Mouse (Mus musculus) macrophage (primary cell): Measurements from ENCODE around the gene Jazf1. TPM values are rescaled to one million over a fixed set of nuclear protein-coding genes. Genes with fewer than 3 reads are reported as not detected.

Experiments
- H3K27ac ChIP-seq: fragments of 350-480 bp; formaldehyde crosslinking; 2 replicates; pipeline ENCODE4 v1.9.0; 2021
- H3K36me3 ChIP-seq: fragments of 350-480 bp; formaldehyde crosslinking; 2 replicates; pipeline ENCODE4 v1.9.0; 2021; ENCODE audit errors: inconsistent target
- H3K4me3 ChIP-seq: fragments of 350-480 bp; formaldehyde crosslinking; 2 replicates; pipeline ENCODE4 v1.9.0; 2021; ENCODE audit errors: inconsistent target
- H3K79me2 ChIP-seq: fragments of 350-480 bp; formaldehyde crosslinking; 2 replicates; pipeline ENCODE4 v1.9.0; 2021; ENCODE audit errors: inconsistent target
- WGBS: methylation state at CpG from one replicate; pipeline ENCODE4 v1.1.7; 2026; ENCODE audit warnings: inconsistent platforms; ENCODE audit not compliant: missing documents; 5-methylcytosine and 5-hydroxymethylcytosine counted together
- polyA plus RNA-seq: library from polyadenylated mRNA; stranded (reverse); fragments of 250-400 nt; gene quantifications from 3 replicates; pipeline ENCODE4 v1.2.4, GENCODE M21; 2018; ENCODE audit warnings: inconsistent platforms
- total RNA-seq, 78 experiments: library from RNA; depleted of rRNA; stranded (reverse); fragments of 250-400 nt; gene quantifications; 1 replicate in 9 of 78; 2 replicates in 24 of 78; 3 replicates in 43 of 78; 4 replicates in 2 of 78; pipeline ENCODE4 v1.2.4; 2018; ENCODE audit warnings: inconsistent platforms in 56 of 78

Gene Jazf1
- total RNA-seq (2018; cell fraction: chromatin; rRNA removed), result 1 to 10 TPM in 1 of 26 experiments, under 1 TPM in 16, not detected in 9; 0.33 to 1.1 (median 0.49) TPM
- total RNA-seq (2018; cell fraction: cytosol; rRNA removed), result 1 to 10 TPM; 1.3 to 2.9 (median 1.8) TPM
- 1 to 10 TPM in 9 of 26 experiments, under 1 TPM in 17; 0.24 to 1.6 (median 0.80) TPM for total RNA-seq (2018; cell fraction: nucleus; rRNA removed)
- 0.96 to 2.7 TPM (median 1.0 TPM) in 3 replicates for polyA plus RNA-seq

DNA sequence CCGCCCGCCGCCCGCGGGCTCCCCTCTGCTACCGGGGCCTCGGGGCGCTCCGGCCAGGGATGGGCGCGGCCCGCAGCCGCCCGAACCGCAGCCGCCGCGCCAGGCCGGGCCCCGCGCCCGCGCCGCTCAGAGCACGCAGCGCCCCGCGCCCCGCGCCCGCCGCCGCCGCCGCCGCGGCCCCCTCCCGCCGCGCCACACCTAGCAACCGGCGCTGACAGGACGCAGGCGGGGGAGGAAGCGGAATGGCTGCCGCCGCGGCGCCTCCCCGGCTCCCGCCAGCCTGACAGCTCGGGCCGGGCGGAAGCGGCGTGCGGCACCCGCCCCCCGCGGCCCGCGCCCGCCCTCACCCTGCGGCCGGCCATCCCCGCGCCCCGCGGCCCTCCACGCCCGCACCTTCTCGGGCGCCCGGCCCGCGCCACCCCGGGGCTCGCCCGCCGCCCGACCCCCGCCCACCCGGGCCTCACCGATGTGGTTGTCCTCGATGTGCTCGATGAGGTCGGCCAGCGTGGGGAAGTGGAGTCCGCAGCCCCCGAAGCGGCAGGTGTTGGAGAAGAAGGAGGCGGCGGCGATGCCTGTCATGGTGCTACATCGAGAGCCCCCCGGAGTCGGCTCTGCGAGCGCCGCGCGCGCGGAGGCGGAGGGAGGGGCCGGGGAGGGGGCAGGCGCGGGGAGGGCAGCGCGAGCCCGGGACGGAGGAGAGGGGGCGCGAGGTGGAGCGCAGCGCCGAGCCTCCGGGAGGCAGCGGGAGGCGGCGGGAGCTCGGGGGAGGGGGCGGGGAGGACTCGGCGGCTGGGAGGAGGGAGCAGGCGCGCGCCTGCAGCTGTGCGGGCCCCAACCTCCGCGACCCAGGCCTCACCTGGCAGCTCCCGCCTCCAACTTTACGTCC, at the start of gene Jazf1:
Gene Jazf1 (minus strand): TSS at position 643 of the 886 bp plus-strand sequence.
- under 1% methylated on average over 41 of the region's 133 CpGs for WGBS
- H3K79me2 ChIP-seq, result no peaks in the 10 kb centered on the region
- H3K4me3 ChIP-seq, result peak within 1 kb of the TSS; percentile 20; the same call in 1 of the 2 replicates
- no peaks in the 10 kb centered on the region for H3K36me3 ChIP-seq
- no peak within 1 kb of the TSS for H3K27ac ChIP-seq

DNA sequence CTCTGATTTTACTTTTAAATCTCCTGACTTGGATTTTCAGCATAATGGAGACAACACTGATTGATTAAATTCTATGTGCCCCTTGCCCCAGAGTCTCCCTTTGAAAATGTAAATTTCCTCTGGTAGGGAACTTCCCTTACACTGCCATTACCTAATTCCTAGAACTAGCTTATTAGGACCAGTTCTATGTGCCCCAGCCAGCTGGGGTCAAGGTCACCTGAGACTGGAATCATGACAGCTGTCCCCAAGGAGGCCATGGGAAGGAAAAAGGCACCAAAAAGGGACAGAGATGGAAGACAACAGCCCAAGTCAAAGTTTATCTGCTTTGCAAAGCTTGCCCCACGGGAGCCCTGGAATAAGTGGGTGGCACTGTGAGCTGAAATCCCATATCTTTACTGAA, 49.4 kb upstream of the Jazf1 start:
- Histone ChIP-seq H3K27ac (no peak overlapping the region), H3K36me3 (no peaks in the 10 kb centered on the region), H3K4me3 (no peak overlapping the region), H3K79me2 (no peaks in the 10 kb centered on the region)
- WGBS, result 93% methylated on average over 1 of the region's 1 CpGs

DNA sequence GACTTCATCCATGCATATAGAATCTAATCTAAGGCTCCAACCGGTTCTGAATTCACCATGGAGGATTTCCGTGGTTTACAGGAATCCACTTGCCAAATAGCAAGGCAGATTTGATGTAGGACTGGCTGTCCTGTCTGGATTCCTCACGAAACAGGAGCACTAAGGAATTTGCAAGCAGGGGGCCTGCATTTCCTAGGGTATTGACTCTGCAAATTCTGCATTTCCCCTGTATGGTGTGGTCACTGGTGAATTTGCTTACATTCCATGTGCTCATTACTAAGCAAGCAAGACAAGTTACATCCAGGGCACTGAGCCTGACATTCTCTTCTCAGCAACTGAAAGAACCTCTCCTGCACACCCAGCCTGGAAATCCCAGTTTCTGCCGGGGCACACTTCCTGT, 18.4 kb upstream of the Jazf1 start:
- no peak overlapping the region for H3K4me3 ChIP-seq
- H3K79me2 ChIP-seq, result no peaks in the 10 kb centered on the region
- 67% methylated on average over 4 of the region's 4 CpGs for WGBS
- H3K36me3 ChIP-seq, result no peaks in the 10 kb centered on the region
- no peak overlapping the region for H3K27ac ChIP-seq

DNA sequence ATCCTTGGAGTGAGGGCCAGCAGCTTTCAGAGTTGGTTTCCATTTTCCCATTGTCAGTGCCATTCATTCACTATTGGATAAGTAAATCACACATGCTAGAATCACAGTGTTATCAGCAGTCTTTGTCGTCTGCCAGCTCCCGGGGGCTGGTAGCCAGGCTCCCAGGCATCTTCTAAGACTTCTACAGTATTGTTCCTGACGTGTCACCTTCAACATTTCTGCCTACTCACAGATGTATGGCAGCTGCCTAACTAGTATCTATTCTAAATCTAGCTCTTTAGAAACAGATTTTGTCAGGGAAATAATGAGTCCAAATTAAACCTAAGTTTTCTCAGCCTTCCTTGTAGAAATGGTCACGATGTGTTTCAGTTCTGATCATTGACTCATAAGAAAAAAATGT, 12.8 kb upstream of the Jazf1 start:
- Histone ChIP-seq H3K79me2 (no peaks in the 10 kb centered on the region), H3K27ac (no peak overlapping the region), H3K36me3 (no peaks in the 10 kb centered on the region), H3K4me3 (no peak overlapping the region)
- 82% methylated on average over 4 of the region's 4 CpGs for WGBS

DNA sequence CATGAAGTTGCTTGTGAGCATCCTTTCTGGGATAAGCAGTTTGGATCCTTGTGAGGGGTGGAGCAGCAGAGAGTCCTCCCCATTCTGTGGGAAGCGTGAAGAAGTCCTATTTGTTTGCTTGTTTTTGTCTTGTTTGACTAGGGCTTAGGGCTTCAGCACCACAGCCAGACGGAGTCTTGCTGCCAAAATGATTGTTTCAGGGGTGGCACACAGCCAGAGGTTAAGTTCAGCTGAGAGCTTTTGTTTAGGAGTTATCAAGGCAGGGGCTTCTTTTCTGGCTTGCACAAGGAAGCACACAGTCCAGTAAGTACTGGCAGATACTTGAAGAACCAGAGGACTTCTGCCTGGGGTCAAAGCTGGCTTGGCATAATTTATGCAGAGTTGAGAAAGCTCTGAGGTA, 10.2 kb upstream of the Jazf1 start:
- 88% methylated on average over 2 of the region's 2 CpGs for WGBS
- H3K36me3 ChIP-seq, result no peaks in the 10 kb centered on the region
- no peak overlapping the region for H3K4me3 ChIP-seq
- no peaks in the 10 kb centered on the region for H3K79me2 ChIP-seq
- no peak overlapping the region for H3K27ac ChIP-seq

DNA sequence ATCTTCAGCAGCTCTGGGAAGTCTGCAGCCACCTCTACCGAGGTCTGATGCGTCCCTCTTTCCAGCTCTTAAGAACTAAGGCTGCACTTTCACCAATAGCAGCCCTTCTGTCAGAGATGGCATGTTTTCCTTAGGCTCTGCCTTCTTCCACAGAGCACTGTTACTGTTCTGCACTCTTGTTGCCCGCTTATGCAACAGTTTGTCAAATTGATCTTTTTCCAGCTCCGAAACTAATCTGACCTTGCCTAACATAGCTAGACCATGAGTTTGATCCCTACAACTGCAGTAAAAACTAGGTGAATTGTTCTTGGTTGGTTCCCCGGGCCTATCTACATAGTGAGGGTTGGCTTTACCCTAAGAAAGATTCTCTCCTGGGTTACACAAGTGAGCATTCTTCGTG, 3.3 kb upstream of the Jazf1 start:
- Histone ChIP-seq H3K27ac (no peak overlapping the region), H3K36me3 (no peaks in the 10 kb centered on the region), H3K4me3 (no peak overlapping the region), H3K79me2 (no peaks in the 10 kb centered on the region)
- WGBS, result 82% methylated on average over 6 of the region's 6 CpGs

DNA sequence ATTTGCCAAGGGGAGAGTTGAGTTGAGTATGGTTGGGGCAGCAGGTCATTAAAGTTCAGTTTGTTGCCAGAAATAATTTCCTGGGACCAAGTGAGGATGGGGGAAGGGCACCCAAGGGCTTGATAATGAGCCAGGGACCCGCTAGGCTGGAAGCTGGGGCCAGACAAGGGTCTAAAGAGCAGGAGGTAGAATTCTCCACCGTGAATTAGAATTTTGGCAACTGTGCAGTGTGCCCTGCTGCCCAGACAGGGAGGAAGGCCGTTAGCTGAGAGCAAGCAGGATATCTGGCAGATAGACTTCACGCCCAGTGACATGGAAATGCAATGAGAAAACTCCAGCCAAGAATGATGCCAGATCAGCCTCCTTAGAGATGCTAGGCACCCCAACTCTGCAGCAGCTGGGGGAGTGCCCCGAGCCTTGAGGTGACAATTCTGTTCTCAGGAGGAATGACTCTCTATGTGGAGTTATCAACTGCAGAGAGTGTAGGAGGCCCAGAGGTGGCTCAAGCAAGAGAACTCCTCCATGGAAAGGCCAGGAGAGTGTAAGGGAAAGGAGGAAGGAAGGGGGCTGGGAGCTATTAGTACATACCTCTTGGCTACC, 1.6 kb upstream of the Jazf1 start:
- no peaks in the 10 kb centered on the region for H3K36me3 ChIP-seq
- H3K79me2 ChIP-seq, result no peaks in the 10 kb centered on the region
- H3K4me3 ChIP-seq, result no peak overlapping the region
- no peak overlapping the region for H3K27ac ChIP-seq
- 74% methylated on average over 5 of the region's 5 CpGs for WGBS

DNA sequence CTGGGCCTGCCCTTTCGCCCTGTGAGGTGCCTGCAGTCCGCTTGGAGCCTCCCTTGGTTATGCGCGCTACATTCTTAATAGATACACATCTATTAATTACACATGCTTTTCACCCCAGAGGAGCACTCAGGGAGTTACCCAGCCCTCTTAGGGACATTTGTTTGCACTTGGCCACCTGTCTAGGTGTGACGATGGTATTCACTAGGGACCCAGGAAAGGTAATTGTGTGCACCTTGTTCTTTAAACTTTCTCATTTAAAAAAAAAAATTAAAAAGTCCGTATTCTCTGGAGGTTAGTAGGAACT, 396 bp upstream of the Jazf1 start:
- 31% methylated on average over 6 of the region's 6 CpGs for WGBS
- Histone ChIP-seq H3K27ac (no peak overlapping the region), H3K36me3 (no peaks in the 10 kb centered on the region), H3K79me2 (no peaks in the 10 kb centered on the region), H3K4me3 (no peak overlapping the region; the same call in 1 of the 2 replicates)

DNA sequence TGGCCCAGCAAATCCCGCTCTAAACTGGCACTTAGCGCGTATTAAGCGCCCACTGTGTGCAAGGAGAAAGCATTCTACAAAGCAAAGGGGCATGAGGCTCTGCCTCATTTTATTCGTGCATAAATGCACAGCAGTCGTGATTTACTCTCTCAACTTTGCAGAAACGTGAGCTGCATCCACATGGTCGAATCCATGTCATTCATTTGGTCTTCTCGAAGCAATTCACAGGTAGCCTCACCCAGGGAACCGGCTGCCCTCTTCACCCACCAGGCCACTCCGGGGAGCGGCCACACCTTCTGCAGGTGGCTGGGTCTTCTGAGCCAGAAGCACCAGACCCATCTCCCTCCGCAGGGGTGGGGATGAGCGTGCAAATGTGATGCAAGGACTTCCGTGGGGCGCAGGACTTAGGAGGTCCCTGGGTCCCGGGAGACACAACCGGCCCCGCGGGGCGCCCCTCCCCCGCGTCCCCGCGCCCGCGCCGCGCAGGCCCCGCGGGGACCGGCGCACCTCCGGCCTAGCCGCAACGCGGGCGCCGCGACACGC, 914 bp downstream of the Jazf1 start:
- Histone ChIP-seq H3K4me3 (peak overlapping the region; percentile 20; the same call in 1 of the 2 replicates), H3K36me3 (no peaks in the 10 kb centered on the region), H3K27ac (no peak overlapping the region), H3K79me2 (no peaks in the 10 kb centered on the region)
- WGBS, result 14% methylated on average over 41 of the region's 41 CpGs

DNA sequence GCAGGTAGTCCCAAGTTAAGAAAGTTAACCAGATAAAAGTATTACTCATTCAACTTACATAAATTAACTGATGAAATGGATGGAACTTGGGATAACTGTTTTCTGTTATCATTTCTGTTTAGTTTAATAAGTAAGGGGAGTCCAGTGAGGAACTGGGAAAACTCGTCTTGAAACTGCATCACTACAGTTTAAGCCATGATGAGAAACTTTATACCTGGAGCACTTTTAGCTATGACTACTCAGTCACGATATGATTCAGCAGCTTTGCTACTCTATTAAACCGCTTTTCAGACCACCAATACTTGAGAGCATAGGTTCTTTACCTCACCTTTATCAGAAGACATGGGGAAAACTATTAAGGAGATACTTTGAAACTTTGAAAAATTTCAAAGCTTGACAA, 1.5 kb downstream of the Jazf1 start:
- WGBS, result 94% methylated on average over 3 of the region's 3 CpGs

DNA sequence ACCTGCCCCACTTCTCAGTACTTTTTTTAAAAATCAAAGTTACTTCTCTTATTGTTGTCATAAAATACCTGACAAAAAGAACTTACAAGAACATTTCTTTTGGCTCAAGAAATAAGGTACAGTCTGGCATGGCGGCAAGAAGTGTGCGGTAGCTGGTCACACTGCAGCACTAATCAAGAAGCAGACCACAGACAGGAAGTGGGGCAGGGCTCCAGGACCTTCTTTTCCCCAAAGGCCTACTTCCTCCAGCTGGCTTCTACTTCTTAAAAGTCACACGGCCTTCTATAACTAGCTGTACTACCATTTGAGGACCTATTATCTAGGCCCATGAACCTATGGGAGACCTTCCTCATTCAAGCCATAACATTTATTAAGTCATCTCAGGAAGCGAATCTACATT, 4.4 kb downstream of the Jazf1 start:
- no peaks in the 10 kb centered on the region for H3K79me2 ChIP-seq
- no peak overlapping the region for H3K27ac ChIP-seq
- H3K4me3 ChIP-seq, result no peak overlapping the region
- 71% methylated on average over 4 of the region's 4 CpGs for WGBS
- no peaks in the 10 kb centered on the region for H3K36me3 ChIP-seq

More for the DNA sequence above, 1.5 kb downstream of the Jazf1 start:
- Histone ChIP-seq H3K4me3 (no peak overlapping the region), H3K27ac (no peak overlapping the region), H3K36me3 (no peaks in the 10 kb centered on the region), H3K79me2 (no peaks in the 10 kb centered on the region)

DNA sequence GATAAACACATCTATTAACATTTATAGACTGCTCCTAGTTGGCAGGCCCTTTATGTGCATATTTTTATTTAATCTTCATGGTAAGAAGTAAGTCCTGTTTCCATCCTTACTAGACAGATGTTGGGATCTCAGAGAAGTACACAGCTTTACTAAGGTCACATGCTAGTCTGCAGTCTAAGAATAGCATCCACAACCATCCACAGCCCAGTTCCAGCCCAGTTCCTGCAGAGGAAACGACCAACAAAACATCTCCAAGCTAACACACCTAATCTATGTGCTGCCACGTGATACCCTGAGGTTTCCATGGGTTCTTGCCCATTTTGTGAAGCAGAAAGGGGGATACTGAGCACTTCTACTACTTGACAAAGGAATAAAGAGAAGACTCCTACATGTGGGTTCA, 13.5 kb downstream of the Jazf1 start:
- Histone ChIP-seq H3K4me3 (no peak overlapping the region), H3K27ac (no peak overlapping the region), H3K79me2 (no peaks in the 10 kb centered on the region), H3K36me3 (no peaks in the 10 kb centered on the region)
- 58% methylated on average over 2 of the region's 2 CpGs for WGBS

DNA sequence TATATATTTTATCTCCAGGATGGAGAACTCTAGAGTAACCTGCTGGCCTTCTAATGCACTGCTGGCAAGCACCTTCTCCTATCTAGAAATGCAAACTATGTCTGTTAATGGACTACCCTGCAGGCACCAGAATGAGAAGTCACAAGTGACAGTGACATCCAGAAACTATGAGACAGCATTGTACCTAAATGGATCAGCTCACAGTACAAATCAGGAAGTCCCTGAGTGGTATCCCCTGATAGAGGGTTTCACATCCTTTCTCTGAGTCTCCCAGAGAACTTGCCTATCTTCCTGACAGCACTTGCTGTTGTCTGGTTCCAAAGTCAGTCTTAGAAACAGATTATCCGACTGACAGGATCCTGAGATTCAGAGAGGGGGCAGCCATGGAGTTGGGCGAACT, 22.9 kb downstream of the Jazf1 start:
- 75% methylated on average over 2 of the region's 2 CpGs for WGBS
- Histone ChIP-seq H3K27ac (no peak overlapping the region), H3K36me3 (no peaks in the 10 kb centered on the region), H3K4me3 (no peak overlapping the region), H3K79me2 (no peaks in the 10 kb centered on the region)

DNA sequence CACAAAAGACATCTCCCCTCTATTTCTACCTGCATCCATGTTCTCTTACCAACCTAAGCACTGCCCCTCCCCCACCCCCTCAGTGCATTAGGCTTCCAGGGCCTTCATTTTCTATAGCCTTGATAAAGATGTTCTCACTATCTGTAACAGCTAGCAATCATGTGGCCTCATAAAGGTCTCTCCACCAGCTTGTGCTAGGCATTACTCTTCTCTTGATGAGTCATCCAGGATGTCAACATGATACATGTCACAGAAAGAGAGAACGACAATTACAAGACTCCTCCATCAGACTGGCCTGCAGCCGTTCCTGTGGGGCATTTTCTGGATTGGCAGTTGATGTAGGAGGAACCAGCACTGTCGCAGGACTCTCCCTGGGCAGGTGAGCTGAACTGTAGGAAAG, 30.3 kb downstream of the Jazf1 start:
- H3K4me3 ChIP-seq, result no peak overlapping the region
- WGBS, result 43% methylated on average over 3 of the region's 3 CpGs
- no peaks in the 10 kb centered on the region for H3K36me3 ChIP-seq
- H3K27ac ChIP-seq, result no peak overlapping the region
- H3K79me2 ChIP-seq, result no peaks in the 10 kb centered on the region
